Mouse (Mus musculus): ENCODE results near the gene En1. TPM values are rescaled to one million over a fixed set of nuclear protein-coding genes. Genes with fewer than 3 reads are reported as not detected.

En1 gene
- not detected in 2 replicates for polyA plus RNA-seq (2012)

DNA sequence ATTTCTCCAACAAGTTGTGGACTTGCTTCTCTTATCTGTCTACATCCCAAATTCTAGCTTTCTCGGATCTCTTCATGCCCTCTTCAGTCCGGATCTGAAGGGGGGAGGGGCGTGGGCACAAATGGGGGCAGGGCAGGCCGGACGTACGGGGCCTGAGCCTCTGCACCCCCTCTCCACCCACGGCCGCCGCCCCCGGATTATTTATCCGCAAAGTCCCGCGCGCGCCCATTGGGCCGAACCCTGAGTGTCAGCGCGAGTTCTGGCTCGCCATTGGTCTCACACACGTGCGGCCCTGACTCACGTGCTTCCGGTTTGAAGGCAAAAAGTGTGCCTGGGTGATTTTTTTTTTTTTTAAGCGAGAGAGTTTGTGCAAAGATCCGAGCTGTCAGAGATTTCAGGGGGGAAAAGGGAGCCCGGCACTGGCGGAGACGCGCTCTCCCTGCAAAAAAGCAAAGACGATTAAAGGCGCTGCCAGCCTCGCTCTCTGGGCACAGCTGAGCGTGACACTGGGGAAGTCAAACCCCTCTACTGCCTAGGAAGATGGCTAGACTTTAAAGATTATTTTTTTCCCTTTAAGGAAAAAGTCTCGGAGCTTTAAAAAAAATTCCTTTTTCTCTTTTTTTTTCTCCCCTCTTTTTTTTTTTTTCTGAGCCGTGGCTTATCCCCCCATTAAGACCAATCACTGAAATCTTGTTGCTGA is at the start of gene En1:
En1 (plus strand) TSS at position 388 of the 700 bp plus-strand sequence.
- TF ChIP-seq GATA1 (IDR thresholded peaks at IDR 0.05; ENCODE audit: low read length) = no peak

- TF ChIP-seq GATA1 (IDR thresholded peaks at IDR 0.05; ENCODE audit: low read length) = no peak
These were observed 45.0 kb upstream of the En1 start for GRCm38 (mm10) chr1:120556926-120557846.

DNA sequence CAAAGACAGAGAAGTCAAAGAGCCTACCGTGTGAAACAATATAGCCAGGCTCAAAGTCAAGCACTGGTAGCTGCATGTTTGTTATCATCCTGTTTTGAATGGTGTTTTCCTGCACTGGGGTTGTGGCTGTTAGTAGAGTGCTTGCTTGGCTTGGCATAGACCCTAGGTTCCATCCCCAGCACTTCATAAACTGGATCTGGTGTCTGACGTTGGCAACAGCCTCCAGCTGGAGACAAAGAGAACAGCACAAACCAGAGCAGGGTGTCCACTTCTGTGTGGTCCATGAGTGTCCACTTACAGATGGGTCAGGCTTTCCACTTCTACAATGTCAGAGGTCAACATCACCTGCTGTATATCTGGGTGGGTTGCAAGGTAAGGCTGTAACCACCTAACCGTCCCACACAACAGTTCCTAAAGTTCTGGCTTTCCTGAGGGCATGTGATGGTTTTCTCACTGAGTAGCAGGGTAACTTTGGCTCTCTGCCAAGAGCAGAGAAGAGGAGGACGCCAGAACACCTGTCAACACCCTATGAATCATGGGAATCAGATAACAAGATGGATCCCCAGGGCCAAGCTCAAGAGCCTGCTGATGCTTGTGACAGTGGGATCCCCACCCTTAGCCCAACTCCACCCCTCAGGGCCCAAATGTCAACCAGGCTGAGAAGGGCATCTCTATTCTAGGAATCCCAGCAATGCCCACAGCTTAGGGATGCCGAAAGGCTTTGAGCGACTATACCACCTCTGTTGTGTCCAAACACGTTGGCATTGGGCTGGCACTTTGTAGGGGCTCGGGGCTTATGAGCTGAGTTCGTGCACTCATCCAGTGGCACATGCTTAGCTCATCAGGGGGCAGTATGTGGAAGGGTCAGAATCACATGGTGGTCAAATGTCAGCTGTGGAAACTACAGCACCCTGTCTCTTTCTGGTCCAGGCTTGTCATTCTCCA is 43.6 kb upstream of the En1 start:
- TF ChIP-seq GATA1 (IDR thresholded peaks at IDR 0.05; ENCODE audit: low read length) = no peak

GRCm38 (mm10) chr1:120559911-120560310 is 42.3 kb upstream of the En1 start:
- TF ChIP-seq GATA1 (IDR thresholded peaks at IDR 0.05; ENCODE audit: low read length) = no peak

GRCm38 (mm10) chr1:120581306-120581705 is 20.9 kb upstream of the En1 start:
- no peak for TF ChIP-seq GATA1 (IDR thresholded peaks at IDR 0.05; ENCODE audit: low read length)

DNA sequence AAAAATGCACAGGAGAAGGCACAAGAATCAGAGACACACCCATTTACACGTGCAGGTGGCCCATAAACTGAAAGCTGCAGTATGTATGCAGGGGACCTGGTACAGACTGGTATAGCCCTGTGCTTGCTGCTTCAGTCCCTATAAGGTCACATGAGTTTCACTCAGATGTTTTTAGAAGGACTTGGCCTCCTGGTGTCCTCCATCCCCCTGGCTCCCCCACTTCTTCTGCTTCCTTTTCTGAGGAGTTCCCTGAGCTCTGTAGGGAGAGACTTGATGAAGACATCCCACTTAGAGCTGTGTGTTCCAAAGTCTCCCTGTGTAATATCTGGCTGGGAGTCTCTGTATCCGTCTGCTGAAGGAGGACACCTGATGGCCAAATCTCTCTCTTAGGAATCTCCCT is 16.7 kb upstream of the En1 start:
- TF ChIP-seq GATA1 (IDR thresholded peaks at IDR 0.05; ENCODE audit: low read length) = no peak

- TF ChIP-seq GATA1 (IDR thresholded peaks at IDR 0.05; ENCODE audit: low read length) = no peak
These were observed 15.6 kb upstream of the En1 start for GRCm38 (mm10) chr1:120586500-120587110.

GRCm38 (mm10) chr1:120587431-120587830 is 14.8 kb upstream of the En1 start:
- TF ChIP-seq GATA1 (IDR thresholded peaks at IDR 0.05; ENCODE audit: low read length) = no peak

DNA sequence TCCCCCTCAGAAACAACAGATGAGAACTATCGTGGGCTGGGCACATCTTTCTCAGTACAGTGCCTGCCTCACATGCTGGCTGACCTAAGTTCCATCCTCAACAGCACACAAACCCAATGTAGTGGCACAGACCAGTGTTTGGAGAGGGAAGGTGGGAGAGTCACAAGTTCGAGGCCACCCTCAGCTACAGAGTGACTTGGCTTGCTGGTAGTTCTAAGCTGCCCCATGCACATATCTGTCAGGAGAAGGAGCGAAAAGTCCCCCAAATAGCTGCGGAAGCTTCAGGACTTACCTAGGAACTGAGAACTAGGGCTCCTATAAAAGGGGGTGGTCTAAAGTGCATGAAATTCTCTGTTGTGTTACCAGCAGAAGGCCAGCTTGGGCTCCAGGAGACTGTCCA is 14.3 kb upstream of the En1 start:
- no peak for TF ChIP-seq GATA1 (IDR thresholded peaks at IDR 0.05; ENCODE audit: low read length)

DNA sequence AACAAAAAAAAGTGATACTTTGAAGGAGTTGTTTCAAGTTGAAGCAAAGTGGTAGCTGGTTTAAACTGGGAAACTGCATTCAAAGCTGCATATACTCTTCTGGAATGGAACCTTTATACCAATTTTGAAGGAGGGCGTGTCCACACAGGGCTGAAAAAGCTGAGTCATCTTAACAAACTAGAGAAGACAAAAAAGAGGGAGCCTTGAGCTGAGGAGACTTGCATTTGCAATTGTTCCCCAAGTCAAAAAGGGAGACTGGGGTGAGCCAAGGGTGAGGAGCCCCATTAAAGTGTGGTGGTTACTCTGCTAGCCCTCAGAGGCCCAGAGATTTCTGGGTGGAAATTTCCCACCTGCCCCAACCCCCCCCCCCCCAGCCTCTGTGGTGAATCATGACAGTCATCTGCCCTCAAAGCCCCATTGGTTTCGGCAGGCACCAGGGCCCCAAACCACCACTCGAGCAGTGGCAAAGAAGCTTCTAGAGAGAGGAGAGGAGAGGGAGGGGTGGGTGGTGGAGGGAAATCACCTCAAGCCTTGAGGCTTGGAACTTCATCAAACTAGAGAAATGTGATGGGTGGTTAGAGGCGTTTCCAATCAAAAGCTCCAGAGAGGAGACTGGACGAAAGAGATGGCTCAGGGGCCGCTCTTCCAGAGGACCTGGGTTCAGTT is 13.7 kb upstream of the En1 start:
- no peak for TF ChIP-seq GATA1 (IDR thresholded peaks at IDR 0.05; ENCODE audit: low read length)

- no peak for TF ChIP-seq GATA1 (IDR thresholded peaks at IDR 0.05; ENCODE audit: low read length)
These were observed 8.8 kb upstream of the En1 start for GRCm38 (mm10) chr1:120593236-120593919.

DNA sequence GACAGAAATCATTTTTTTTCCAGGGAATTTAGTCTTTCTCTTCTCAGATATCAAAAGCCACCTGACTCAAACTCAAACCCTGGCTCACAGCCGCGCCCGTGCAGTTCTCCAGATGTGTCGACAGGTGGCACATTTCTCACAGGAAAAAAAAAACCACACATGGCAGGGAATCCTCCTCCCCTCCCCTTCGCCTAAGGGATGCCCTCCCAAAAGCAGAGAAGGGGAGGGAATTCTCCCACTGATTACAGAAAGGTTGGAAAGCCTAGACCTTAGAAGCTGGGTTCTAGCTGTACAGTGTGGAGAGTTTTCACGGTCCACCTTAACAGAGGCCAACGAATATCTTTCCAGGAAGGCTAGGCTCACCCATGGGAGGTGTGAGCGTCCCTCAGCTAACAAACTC is 7.6 kb upstream of the En1 start:
- no peak for TF ChIP-seq GATA1 (IDR thresholded peaks at IDR 0.05; ENCODE audit: low read length)

- no peak for TF ChIP-seq GATA1 (IDR thresholded peaks at IDR 0.05; ENCODE audit: low read length)
These were observed 6.6 kb upstream of the En1 start for GRCm38 (mm10) chr1:120595471-120596240.
